Mouse (Mus musculus) liver, embryonic 11.5 days (tissue): ENCODE data around the gene Ssh3. TPM values are rescaled to one million over a fixed set of nuclear protein-coding genes. Genes with fewer than 3 reads are reported as not detected.

ENCODE experiments used
- ATAC-seq: fragments of 200-750 bp; cut with Nextera tagmentation; replicated peaks from 2 replicates; pipeline ENCODE4 v1.8.0; 2017; ENCODE audit warnings: moderate number of reproducible peaks, mild to moderate bottlenecking, moderate TSS enrichment, moderate library complexity; ENCODE audit not compliant: low FRiP score
- DNase-seq: peaks from one replicate; pipeline ENCODE4 v3.0.0-alpha.2; 2017; ENCODE audit warnings: low spot score
- H3K27ac ChIP-seq: fragments of 300-500 bp; sonication (generic); 2 replicates; pipeline ENCODE4 v1.5.1; 2014; ENCODE audit warnings: mild to moderate bottlenecking, low read depth, low read length, control low read depth
- H3K27me3 ChIP-seq: fragments of 300-500 bp; sonication (generic); replicated peaks from 2 replicates; pipeline ENCODE4 v1.6.1; 2014; ENCODE audit warnings: low read length, mixed read lengths; ENCODE audit not compliant: control insufficient read depth, insufficient read depth
- H3K36me3 ChIP-seq: fragments of 300-500 bp; sonication (generic); 2 replicates; pipeline ENCODE4 v1.6.1; 2014; ENCODE audit warnings: mild to moderate bottlenecking, low read length, moderate library complexity, mixed read lengths; ENCODE audit not compliant: control insufficient read depth, insufficient read depth
- H3K4me1 ChIP-seq: fragments of 300-500 bp; sonication (generic); replicated peaks from 2 replicates; pipeline ENCODE4 v1.6.1; 2014; ENCODE audit warnings: low read length, mixed read lengths; ENCODE audit not compliant: control insufficient read depth, insufficient read depth
- H3K4me2 ChIP-seq: fragments of 300-500 bp; sonication (generic); 2 replicates; pipeline ENCODE4 v1.6.1; 2014; ENCODE audit warnings: mild to moderate bottlenecking, control low read depth, moderate library complexity
- H3K4me3 ChIP-seq: fragments of 300-500 bp; sonication (generic); 2 replicates; pipeline ENCODE4 v1.5.1; 2014; ENCODE audit warnings: low read depth, low read length, control low read depth
- H3K9ac ChIP-seq: fragments of 300-500 bp; sonication (generic); 2 replicates; pipeline ENCODE4 v1.6.1; 2014; ENCODE audit warnings: low read depth, low read length, control low read depth
- H3K9me3 ChIP-seq: fragments of 300-500 bp; sonication (generic); 2 replicates; pipeline ENCODE4 v1.6.1; 2016; ENCODE audit warnings: low read length, inconsistent platforms, mixed read lengths; ENCODE audit not compliant: control insufficient read depth
- WGBS: fragments of 180-500 bp; shearing (Covaris S2); extraction: QIAGEN DNeasy Blood & Tissue Kit; methylation state at CpG from one replicate; pipeline ENCODE4 v1.1.7; 2014; 5-methylcytosine and 5-hydroxymethylcytosine counted together
- polyA plus RNA-seq: library from polyadenylated mRNA; unstranded; fragments of >200 nt; fragmentation: Nextera tagmentation; extraction: Ambion mirVana; gene quantifications from 2 replicates; pipeline ENCODE4 v1.2.1, GENCODE M21; 2014

Ssh3 gene
- polyA plus RNA-seq, 1 experiment from 2014 or later, result 3.3 TPM

GRCm38 (mm10) chr19:4219943-4220342, 49.0 kb downstream of the Ssh3 start:
- H3K4me1 ChIP-seq, result peaks cover 48% of the 10 kb centered on the region
- no peak for DNase-seq

GRCm38 (mm10) chr19:4218784-4219183, 50.2 kb downstream of the Ssh3 start:
- no peaks in the 10 kb centered on the region for H3K36me3 ChIP-seq
- 44% methylated on average over 1 of the region's 1 CpGs for WGBS
- H3K27me3 ChIP-seq, result peaks cover 52% of the 10 kb centered on the region
- H3K9ac ChIP-seq, result no peak overlapping the region
- ATAC-seq, result no peak
- H3K9me3 ChIP-seq, result no peaks in the 10 kb centered on the region
- H3K27ac ChIP-seq, result no peak overlapping the region
- H3K4me3 ChIP-seq, result no peak overlapping the region
- H3K4me1 ChIP-seq, result peaks cover 54% of the 10 kb centered on the region
- no peak overlapping the region for H3K4me2 ChIP-seq
- DNase-seq, result no peak

More at GRCm38 (mm10) chr19:4219943-4220342, 49.0 kb downstream of the Ssh3 start:
- Histone ChIP-seq H3K9ac (peak overlapping the region; percentile 23; the same call in 1 of the 2 replicates), H3K27me3 (peaks cover 40% of the 10 kb centered on the region), H3K36me3 (no peaks in the 10 kb centered on the region), H3K4me2 (no peak overlapping the region), H3K9me3 (no peaks in the 10 kb centered on the region), H3K4me3 (no peak overlapping the region), H3K27ac (no peak overlapping the region)
- 82% methylated on average over 6 of the region's 6 CpGs for WGBS
- no peak for ATAC-seq

- Histone ChIP-seq H3K27me3 (peaks cover 57% of the 10 kb centered on the region), H3K9ac (no peak overlapping the region)
Observed at GRCm38 (mm10) chr19:4218293-4218692, 50.7 kb downstream of the Ssh3 start.

GRCm38 (mm10) chr19:4217855-4218254, 51.1 kb downstream of the Ssh3 start:
- peaks cover 62% of the 10 kb centered on the region for H3K4me1 ChIP-seq
- H3K9ac ChIP-seq, result no peak overlapping the region
- H3K27ac ChIP-seq, result peak overlapping the region; percentile 28; the same call in 1 of the 2 replicates
- no peaks in the 10 kb centered on the region for H3K36me3 ChIP-seq
- H3K4me3 ChIP-seq, result no peak overlapping the region
- 57% methylated on average over 3 of the region's 3 CpGs for WGBS
- DNase-seq, result no peak
- H3K27me3 ChIP-seq, result peaks cover 61% of the 10 kb centered on the region
- no peaks in the 10 kb centered on the region for H3K9me3 ChIP-seq
- no peak overlapping the region for H3K4me2 ChIP-seq
- no peak for ATAC-seq

More at GRCm38 (mm10) chr19:4218293-4218692, 50.7 kb downstream of the Ssh3 start:
- peaks cover 58% of the 10 kb centered on the region for H3K4me1 ChIP-seq
- no peaks in the 10 kb centered on the region for H3K9me3 ChIP-seq
- H3K4me3 ChIP-seq, result no peak overlapping the region
- DNase-seq (no peak), ATAC-seq (no peak)
- peak overlapping the region; percentile 28; the same call in 1 of the 2 replicates for H3K27ac ChIP-seq
- no peak overlapping the region for H3K4me2 ChIP-seq
- 85% methylated on average over 11 of the region's 11 CpGs for WGBS
- no peaks in the 10 kb centered on the region for H3K36me3 ChIP-seq

- H3K4me1 ChIP-seq, result peaks cover 57% of the 10 kb centered on the region
- H3K4me2 ChIP-seq, result peak overlapping the region; percentile 40
- 36% methylated on average over 5 of the region's 5 CpGs for WGBS
- no peak overlapping the region for H3K9ac ChIP-seq
- H3K27ac ChIP-seq, result no peak overlapping the region
- ATAC-seq (no peak), DNase-seq (no peak)
- no peaks in the 10 kb centered on the region for H3K9me3 ChIP-seq
- H3K27me3 ChIP-seq, result peaks cover 68% of the 10 kb centered on the region
- H3K36me3 ChIP-seq, result no peaks in the 10 kb centered on the region
- H3K4me3 ChIP-seq, result no peak overlapping the region
Observed at GRCm38 (mm10) chr19:4217140-4217539, 51.8 kb downstream of the Ssh3 start.

GRCm38 (mm10) chr19:4216041-4216685, 52.8 kb downstream of the Ssh3 start:
- Histone ChIP-seq H3K4me3 (peak overlapping the region; percentile 5; the same call in 1 of the 2 replicates), H3K4me1 (peaks cover 48% of the 10 kb centered on the region), H3K27ac (no peak overlapping the region), H3K27me3 (peaks cover 74% of the 10 kb centered on the region), H3K9me3 (no peaks in the 10 kb centered on the region), H3K9ac (no peak overlapping the region), H3K36me3 (no peaks in the 10 kb centered on the region), H3K4me2 (peak overlapping the region; percentile 84)
- DNase-seq (no peak), ATAC-seq (no peak)
- WGBS, result 16% methylated on average over 14 of the region's 14 CpGs

- no peaks in the 10 kb centered on the region for H3K9me3 ChIP-seq
- peak overlapping the region; percentile 82; the same call in 1 of the 2 replicates for H3K27ac ChIP-seq
- H3K4me1 ChIP-seq, result peaks cover 40% of the 10 kb centered on the region
- DNase-seq, result no peak
- ATAC-seq, result no peak
- no peaks in the 10 kb centered on the region for H3K36me3 ChIP-seq
- H3K4me2 ChIP-seq, result peak overlapping the region; percentile 84
- H3K27me3 ChIP-seq, result peaks cover 81% of the 10 kb centered on the region
- 1% methylated on average over 14 of the region's 21 CpGs for WGBS
- peak overlapping the region; percentile 67 for H3K4me3 ChIP-seq
- H3K9ac ChIP-seq, result peak overlapping the region; percentile 73
Observed at GRCm38 (mm10) chr19:4215451-4215840, 53.5 kb downstream of the Ssh3 start.

GRCm38 (mm10) chr19:4214771-4215450, 54.1 kb downstream of the Ssh3 start:
- no peaks in the 10 kb centered on the region for H3K36me3 ChIP-seq
- peak overlapping the region; percentile 84 for H3K4me2 ChIP-seq
- H3K4me3 ChIP-seq, result peak overlapping the region; percentile 67
- 1% methylated on average over 54 of the region's 81 CpGs for WGBS
- ATAC-seq, result peak; percentile 22; the same call in 1 of the 2 replicates
- no peak for DNase-seq
- peaks cover 82% of the 10 kb centered on the region for H3K27me3 ChIP-seq
- no peaks in the 10 kb centered on the region for H3K9me3 ChIP-seq
- H3K27ac ChIP-seq, result peak overlapping the region; percentile 82
- peak overlapping the region; percentile 73 for H3K9ac ChIP-seq
- peaks cover 35% of the 10 kb centered on the region for H3K4me1 ChIP-seq
